Mouse (Mus musculus) hindbrain, embryonic 14.5 days (tissue): Measurements from ENCODE around the gene P2rx4. TPM values are rescaled to one million over a fixed set of nuclear protein-coding genes. Genes with fewer than 3 reads are reported as not detected.

ENCODE experiments used
- ATAC-seq: fragments of 200-750 bp; cut with Nextera tagmentation; 2 replicates; pipeline ENCODE4 v1.8.0; 2017; ENCODE audit warnings: moderate number of reproducible peaks, mild to moderate bottlenecking, moderate TSS enrichment, moderate library complexity; ENCODE audit not compliant: low FRiP score
- DNase-seq: peaks from one replicate; pipeline ENCODE4 v3.0.0-alpha.2; 2015; ENCODE audit warnings: low spot score
- H3K27ac ChIP-seq: fragments of 300-500 bp; sonication (generic); 2 replicates; pipeline ENCODE4 v1.5.1; 2014; ENCODE audit warnings: mild to moderate bottlenecking, moderate library complexity
- H3K27me3 ChIP-seq: fragments of 300-500 bp; sonication (generic); 2 replicates; pipeline ENCODE4 v1.6.1; 2014; ENCODE audit warnings: mild to moderate bottlenecking, low read length, mixed read lengths; ENCODE audit not compliant: control insufficient read depth, insufficient read depth
- H3K36me3 ChIP-seq: fragments of 300-500 bp; sonication (generic); replicated peaks from 2 replicates; pipeline ENCODE4 v1.6.1; 2014; ENCODE audit not compliant: control insufficient read depth, insufficient read depth
- H3K4me1 ChIP-seq: fragments of 300-500 bp; sonication (generic); replicated peaks from 2 replicates; pipeline ENCODE4 v1.6.1; 2014; ENCODE audit warnings: antibody characterized with exemption, low read length, mixed read lengths; ENCODE audit not compliant: control insufficient read depth, insufficient read depth
- H3K4me2 ChIP-seq: fragments of 300-500 bp; sonication (generic); replicated peaks from 2 replicates; pipeline ENCODE4 v1.6.1; 2014; ENCODE audit warnings: mild to moderate bottlenecking, moderate library complexity
- H3K4me3 ChIP-seq: fragments of 300-500 bp; sonication (generic); replicated peaks from 2 replicates; pipeline ENCODE4 v1.5.1; 2014; ENCODE audit warnings: mild to moderate bottlenecking, low read length
- H3K9ac ChIP-seq: fragments of 300-500 bp; sonication (generic); 2 replicates; pipeline ENCODE4 v1.6.1; 2014
- H3K9me3 ChIP-seq: fragments of 300-500 bp; sonication (generic); 2 replicates; pipeline ENCODE4 v1.6.1; 2016; ENCODE audit warnings: low read length; ENCODE audit not compliant: control insufficient read depth
- WGBS: fragments of 180-500 bp; shearing (Covaris S2); extraction: QIAGEN DNeasy Blood & Tissue Kit; methylation state at CpG from one replicate; pipeline ENCODE4 v1.1.7; 2014; 5-methylcytosine and 5-hydroxymethylcytosine counted together
- microRNA-seq: library from miRNA; unstranded; fragments of <30 nt; microRNA quantifications from one replicate; pipeline ENCODE4, GENCODE M21; 2016
- polyA plus RNA-seq: library from polyadenylated mRNA; unstranded; fragments of >200 nt; fragmentation: Nextera tagmentation; extraction: Ambion mirVana; gene quantifications from 2 replicates; pipeline ENCODE4 v1.2.1, GENCODE M21; 2014

P2rx4 gene
- polyA plus RNA-seq, 1 experiment from 2014 or later: 14.8 TPM

- Histone ChIP-seq H3K27ac (no peak overlapping the region), H3K4me2 (no peak overlapping the region), H3K27me3 (no peaks in the 10 kb centered on the region), H3K9ac (no peak overlapping the region), H3K9me3 (no peaks in the 10 kb centered on the region), H3K4me1 (0 out of 2 replicates have a peak, but pooled peaks cover 12% of the 10 kb centered on the region), H3K4me3 (no peak overlapping the region), H3K36me3 (no peaks in the 10 kb centered on the region)
- 87% methylated on average over 14 of the region's 14 CpGs for WGBS
- no peak for DNase-seq
- ATAC-seq: no peak
Observed at GRCm38 (mm10) chr5:122775646-122776286, 68.4 kb downstream of the P2rx4 start.

DNA sequence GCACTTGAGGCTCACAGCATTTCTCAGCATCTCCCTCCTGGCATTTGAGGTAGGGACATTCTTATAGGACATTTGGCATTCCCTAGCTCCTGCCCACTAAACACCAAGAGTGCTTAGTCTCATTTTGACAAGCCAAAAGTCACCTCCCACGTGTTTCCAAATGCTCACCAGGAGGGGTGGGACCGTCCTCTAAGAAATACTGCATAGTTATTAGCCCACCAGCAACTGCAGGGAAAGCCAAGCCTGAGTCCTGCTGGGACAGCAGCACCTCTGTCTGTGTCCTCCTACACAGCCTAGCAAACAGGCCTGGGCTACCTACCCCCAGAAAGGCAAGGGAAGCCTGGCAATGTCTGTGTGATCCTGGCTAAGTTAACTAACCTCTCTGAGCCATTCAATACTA, 70.0 kb downstream of the P2rx4 start:
- DNase-seq (no peak), ATAC-seq (no peak)
- 52% methylated on average over 2 of the region's 2 CpGs for WGBS
- no peak overlapping the region for H3K27ac ChIP-seq
- no peaks in the 10 kb centered on the region for H3K9me3 ChIP-seq
- no peaks in the 10 kb centered on the region for H3K27me3 ChIP-seq
- H3K4me3 ChIP-seq: 0 out of 2 replicates have a peak overlapping the region, but pooled peaks have one; percentile 80
- no peaks in the 10 kb centered on the region for H3K36me3 ChIP-seq
- H3K9ac ChIP-seq: no peak overlapping the region
- H3K4me1 ChIP-seq: 0 out of 2 replicates have a peak, but pooled peaks cover 12% of the 10 kb centered on the region
- H3K4me2 ChIP-seq: peak overlapping the region; percentile 95

GRCm38 (mm10) chr5:122778231-122779226, 71.2 kb downstream of the P2rx4 start:
- peak overlapping the region; percentile 95 for H3K4me2 ChIP-seq
- WGBS: under 1% methylated on average over 49 of the region's 55 CpGs
- no peaks in the 10 kb centered on the region for H3K27me3 ChIP-seq
- H3K4me1 ChIP-seq: 0 out of 2 replicates have a peak, but pooled peaks cover 12% of the 10 kb centered on the region
- no peaks in the 10 kb centered on the region for H3K36me3 ChIP-seq
- H3K9me3 ChIP-seq: no peaks in the 10 kb centered on the region
- DNase-seq (no peak), ATAC-seq (peak; percentile 56)
- peak overlapping the region; percentile 80 for H3K4me3 ChIP-seq
- peak overlapping the region; percentile 67 for H3K27ac ChIP-seq
- peak overlapping the region; percentile 90 for H3K9ac ChIP-seq

Small RNAs within 50 kb of the gene (microRNA-seq; reads per million reads assigned to microRNA genes)
- not detected for gene Mir8115

Other genes starting within 250 kb of the P2rx4 start
- 74.1 and 74.7 TPM in 2 replicates for gene Atp2a2, start 205.3 kb upstream of the P2rx4 start, polyA plus RNA-seq
- gene Ift81, start 93.0 kb upstream of the P2rx4 start, polyA plus RNA-seq: 60.5 and 61.9 TPM in 2 replicates
- 3.7 and 4.0 TPM in 2 replicates for gene P2rx7, start 63.6 kb upstream of the P2rx4 start, polyA plus RNA-seq
- gene Camkk2, start 71.9 kb downstream of the P2rx4 start, polyA plus RNA-seq: 57.2 and 59.2 TPM in 2 replicates
- 487 and 525 TPM in 2 replicates for gene Anapc5, start 113.8 kb downstream of the P2rx4 start, polyA plus RNA-seq
- 46.2 and 54.8 TPM in 2 replicates for gene Rnf34, start 142.5 kb downstream of the P2rx4 start, polyA plus RNA-seq